Mouse (Mus musculus): ENCODE measurements around the gene Grk6.

- TF ChIP-seq CTCF (IDR thresholded peaks at IDR 0.05; ENCODE audit: low read depth, low read length) (no peak), GATA2 (IDR thresholded peaks at IDR 0.05; ENCODE audit: borderline replicate concordance, low read depth, low read length) (no peak)
These were observed 35.1 kb downstream of the Grk6 start for GRCm38 (mm10) chr13:55479929-55480328.
